Mouse (Mus musculus): Measurements from ENCODE around the gene Gcn1l1.
A peak's percentile ranks its signal among the peaks of the same experiment; 100 is the strongest.

- peak; percentile 100 for TF ChIP-seq POLR2A (IDR thresholded peaks at IDR 0.05; ENCODE audit: insufficient read depth, low read depth, low read length)
- no peak for TF ChIP-seq CTCF (IDR thresholded peaks at IDR 0.05; ENCODE audit: insufficient read depth, low read depth, low read length)
Observed at GRCm38 (mm10) chr5:115631505-115632357, 66.7 kb downstream of the Gcn1l1 start, which contains the start of gene Rab35.

Data from olfactory bulb, adult 2 months (tissue).